Mouse (Mus musculus): ENCODE measurements at regions not wholly inside any gene's neighbourhood (a gene's known extent, or its start where the extent isn't known, plus 50 kb on each side); places are given as distances from the start of the nearest gene placed in this dataset.
A peak's percentile ranks its signal among the peaks of the same experiment; 100 is the strongest.

DNA sequence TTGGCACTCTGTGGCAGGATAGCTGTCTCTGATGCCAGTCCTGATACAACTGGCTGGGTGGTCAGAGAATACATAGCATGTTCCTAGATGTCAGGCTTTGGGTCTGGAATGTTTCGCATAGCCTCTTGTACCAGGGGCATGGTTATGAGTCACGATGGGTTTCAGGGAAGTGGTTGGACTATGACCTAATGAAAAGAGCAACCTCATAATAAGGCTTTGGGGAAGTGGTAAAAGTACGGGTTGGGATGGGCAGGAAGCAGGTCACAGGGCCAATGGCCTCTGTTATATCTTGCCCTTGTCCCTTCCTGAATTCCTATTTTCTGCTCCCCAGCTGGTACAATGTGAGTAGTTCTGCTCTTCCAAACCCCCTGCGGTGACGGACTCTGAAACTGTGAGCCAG, 59.5 kb upstream of the Pitx1 start:
- Histone ChIP-seq H3K36me3 (ENCODE audit: insufficient read depth, low read length) (no peaks in the 10 kb centered on the region), H3K9ac (replicated peaks; ENCODE audit: low read length, poor library complexity, severe bottlenecking) (no peak overlapping the region), H3K27me3 (ENCODE audit: insufficient read depth, low read length) (no peaks in the 10 kb centered on the region), H3K9me3 (ENCODE audit: low read length) (no peaks in the 10 kb centered on the region), H3K4me1 (ENCODE audit: insufficient read depth, low read length) (0 out of 2 replicates have a peak, but pooled peaks cover 4% of the 10 kb centered on the region), H3K4me3 (ENCODE audit: low read depth, low read length) (no peak overlapping the region), H3K4me2 (ENCODE audit: low read depth, low read length, poor library complexity, severe bottlenecking) (no peak overlapping the region), H3K27ac (ENCODE audit: low read depth, low read length) (no peak overlapping the region)
- DNase-seq (ENCODE audit: low spot score) (no peak), ATAC-seq (ENCODE audit: low FRiP score) (no peak)
- 92% methylated on average over 5 of the region's 5 CpGs for WGBS
- TF ChIP-seq CTCF (IDR thresholded peaks at IDR 0.05) = no peak

GRCm38 (mm10) chr13:55893154-55894018, 57.4 kb upstream of the Pitx1 start:
- DNase-seq (ENCODE audit: low spot score) (peak; percentile 30), ATAC-seq (ENCODE audit: low FRiP score) (peak; percentile 54; the same call in 1 of the 2 replicates)
- H3K4me2 ChIP-seq (ENCODE audit: low read depth, low read length, poor library complexity, severe bottlenecking) = no peak overlapping the region
- H3K9ac ChIP-seq (replicated peaks; ENCODE audit: low read length, poor library complexity, severe bottlenecking) = no peak overlapping the region
- no peaks in the 10 kb centered on the region for H3K9me3 ChIP-seq (ENCODE audit: low read length)
- H3K27ac ChIP-seq (ENCODE audit: low read depth, low read length) = no peak overlapping the region
- no peaks in the 10 kb centered on the region for H3K4me1 ChIP-seq (ENCODE audit: insufficient read depth, low read length)
- no peak overlapping the region for H3K4me3 ChIP-seq (ENCODE audit: low read depth, low read length)
- no peak for TF ChIP-seq CTCF (IDR thresholded peaks at IDR 0.05)
- H3K27me3 ChIP-seq (ENCODE audit: insufficient read depth, low read length) = no peaks in the 10 kb centered on the region
- no peaks in the 10 kb centered on the region for H3K36me3 ChIP-seq (ENCODE audit: insufficient read depth, low read length)
- 36% methylated on average over 25 of the region's 25 CpGs for WGBS

- H3K4me2 ChIP-seq (ENCODE audit: low read depth, low read length, poor library complexity, severe bottlenecking) = no peak overlapping the region
- ATAC-seq (ENCODE audit: low FRiP score) = no peak
- DNase-seq (ENCODE audit: low spot score) = no peak
These were observed 56.3 kb upstream of the Pitx1 start for GRCm38 (mm10) chr13:55892250-55892649.

GRCm38 (mm10) chr13:55887099-55887736, 51.2 kb upstream of the Pitx1 start:
- 63% methylated on average over 13 of the region's 13 CpGs for WGBS
- Histone ChIP-seq H3K4me2 (ENCODE audit: low read depth, low read length, poor library complexity, severe bottlenecking) (no peak overlapping the region), H3K4me1 (ENCODE audit: insufficient read depth, low read length) (no peaks in the 10 kb centered on the region), H3K36me3 (ENCODE audit: insufficient read depth, low read length) (no peaks in the 10 kb centered on the region), H3K9me3 (ENCODE audit: low read length) (no peaks in the 10 kb centered on the region), H3K9ac (replicated peaks; ENCODE audit: low read length, poor library complexity, severe bottlenecking) (no peak overlapping the region), H3K27ac (ENCODE audit: low read depth, low read length) (no peak overlapping the region), H3K27me3 (ENCODE audit: insufficient read depth, low read length) (no peaks in the 10 kb centered on the region), H3K4me3 (ENCODE audit: low read depth, low read length) (no peak overlapping the region)
- TF ChIP-seq CTCF (IDR thresholded peaks at IDR 0.05) = no peak
- DNase-seq (ENCODE audit: low spot score) (no peak), ATAC-seq (ENCODE audit: low FRiP score) (no peak)

More at GRCm38 (mm10) chr13:55892250-55892649, 56.3 kb upstream of the Pitx1 start:
- H3K27ac ChIP-seq (ENCODE audit: low read depth, low read length) = no peak overlapping the region
- H3K4me1 ChIP-seq (ENCODE audit: insufficient read depth, low read length) = no peaks in the 10 kb centered on the region
- 94% methylated on average over 3 of the region's 3 CpGs for WGBS
- H3K4me3 ChIP-seq (ENCODE audit: low read depth, low read length) = no peak overlapping the region
- H3K36me3 ChIP-seq (ENCODE audit: insufficient read depth, low read length) = no peaks in the 10 kb centered on the region
- TF ChIP-seq CTCF (IDR thresholded peaks at IDR 0.05) = no peak
- H3K9ac ChIP-seq (replicated peaks; ENCODE audit: low read length, poor library complexity, severe bottlenecking) = no peak overlapping the region
- no peaks in the 10 kb centered on the region for H3K9me3 ChIP-seq (ENCODE audit: low read length)
- no peaks in the 10 kb centered on the region for H3K27me3 ChIP-seq (ENCODE audit: insufficient read depth, low read length)

All from midbrain, postnatal 0 days (tissue).